Comparison of ENCODE assay signal across 7 mouse cellular contexts in the genomic region with DNA sequence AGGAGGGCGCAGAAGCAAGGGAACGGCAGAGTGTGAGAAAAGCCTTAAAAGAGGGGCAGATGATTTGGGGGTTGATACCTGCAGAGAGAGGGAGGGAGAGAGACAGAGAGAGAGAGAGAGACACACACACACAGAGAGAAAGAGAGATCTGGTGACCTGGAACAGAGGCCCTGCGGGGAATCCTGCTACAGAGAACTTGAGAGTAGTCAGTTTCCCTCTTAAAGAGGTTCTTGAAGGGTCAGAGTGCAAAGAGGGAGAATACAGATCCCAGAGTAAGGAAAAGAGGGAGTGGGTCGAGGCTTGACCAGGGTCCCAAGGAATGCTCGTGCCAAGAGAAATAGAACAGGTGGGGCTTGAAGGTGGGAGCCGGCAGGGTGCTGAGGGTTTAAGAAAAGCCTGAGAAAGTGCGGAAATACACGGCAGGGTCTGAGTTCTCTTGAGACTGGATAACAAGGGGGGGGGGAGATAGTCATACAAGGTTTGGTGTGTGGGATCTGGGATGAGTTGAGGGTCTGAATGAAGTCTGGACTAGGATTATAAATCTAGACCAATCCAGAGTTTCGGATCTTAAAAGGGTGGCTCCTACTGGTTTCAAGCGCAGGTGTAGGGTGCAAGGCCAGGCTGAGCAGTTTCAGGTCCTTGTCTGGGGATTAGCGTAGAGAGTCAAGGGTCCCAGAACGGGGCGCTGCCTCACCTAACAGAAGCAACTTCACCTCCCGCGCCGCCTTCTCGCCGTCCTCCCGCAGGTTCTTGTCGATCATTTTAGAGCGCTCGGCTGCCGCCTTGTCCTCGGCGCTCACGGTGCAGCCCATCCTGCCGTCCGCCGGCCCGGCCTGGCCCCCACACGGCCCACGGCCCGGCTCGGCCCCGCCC. TPM values are rescaled to one million over a fixed set of nuclear protein-coding genes. Genes with fewer than 3 reads are reported as not detected.
DNase-seq lines count a peak whose midpoint lies in the region; ATAC-seq lines count a peak whose summit lies in the region.

No protein-coding gene starts in this region.

- H3K9ac ChIP-seq in embryonic facial prominence, embryonic 13.5 days: peak overlapping the region; percentile 93
- peak overlapping the region; percentile 93 for H3K9ac ChIP-seq in neural tube, embryonic 12.5 days

- peaks cover 11% of the 10 kb centered on the region for H3K27me3 ChIP-seq in megakaryocyte, embryonic 14.5 days (replicated peaks)
- H3K27me3 ChIP-seq in embryonic facial prominence, embryonic 13.5 days: no peaks in the 10 kb centered on the region
- H3K27me3 ChIP-seq in neural tube, embryonic 12.5 days (replicated peaks): no peaks in the 10 kb centered on the region

- WGBS in embryonic facial prominence, embryonic 13.5 days: under 1% methylated on average over 35 of the region's 35 CpGs
- WGBS in neural tube, embryonic 12.5 days: under 1% methylated on average over 35 of the region's 35 CpGs

- H3K4me2 ChIP-seq in embryonic facial prominence, embryonic 13.5 days: peak overlapping the region; percentile 99
- H3K4me2 ChIP-seq in neural tube, embryonic 12.5 days (replicated peaks): peak overlapping the region; percentile 99

- H3K36me3 ChIP-seq in megakaryocyte, embryonic 14.5 days (replicated peaks; ENCODE audit: low read length): peaks cover 31% of the 10 kb centered on the region
- H3K36me3 ChIP-seq in embryonic facial prominence, embryonic 13.5 days: peaks cover 6% of the 10 kb centered on the region; the same call in 1 of the 2 replicates
- no peaks in the 10 kb centered on the region for H3K36me3 ChIP-seq in neural tube, embryonic 12.5 days

- ATAC-seq in megakaryocyte, adult 5-6 weeks (ENCODE audit: poor library complexity, severe bottlenecking): no peak
- ATAC-seq in embryonic facial prominence, embryonic 13.5 days (ENCODE audit: insufficient number of reproducible peaks, insufficient read depth, low FRiP score, low TSS enrichment, low read depth): no peak
- ATAC-seq in neural tube, embryonic 12.5 days (ENCODE audit: low FRiP score, low read depth): no peak

- H3K27ac ChIP-seq in embryonic facial prominence, embryonic 13.5 days: peak overlapping the region; percentile 91
- H3K27ac ChIP-seq in neural tube, embryonic 12.5 days: peak overlapping the region; percentile 96

- peak overlapping the region; percentile 99 for H3K4me3 ChIP-seq in megakaryocyte, embryonic 14.5 days (replicated peaks)
- peak overlapping the region; percentile 84 for H3K4me3 ChIP-seq in embryonic facial prominence, embryonic 13.5 days
- peak overlapping the region; percentile 90 for H3K4me3 ChIP-seq in neural tube, embryonic 12.5 days

- peaks cover 61% of the 10 kb centered on the region for H3K4me1 ChIP-seq in megakaryocyte, embryonic 14.5 days
- H3K4me1 ChIP-seq in embryonic facial prominence, embryonic 13.5 days: peaks cover 56% of the 10 kb centered on the region
- peaks cover 74% of the 10 kb centered on the region for H3K4me1 ChIP-seq in neural tube, embryonic 12.5 days

- peak; percentile 56 for DNase-seq in induced T-regulatory cell, adult 2 months (ENCODE audit: low read depth)
- DNase-seq in layer of hippocampus, postnatal 25 days (ENCODE audit: extremely low spot score in 1 of 2, low spot score in 1 of 2): no peak
- no peak for DNase-seq in frontal cortex, postnatal 14 days (ENCODE audit: low spot score in 2 of 2)

- no peaks in the 10 kb centered on the region for H3K9me3 ChIP-seq in megakaryocyte, embryonic 14.5 days
- H3K9me3 ChIP-seq in embryonic facial prominence, embryonic 13.5 days: no peaks in the 10 kb centered on the region
- no peaks in the 10 kb centered on the region for H3K9me3 ChIP-seq in neural tube, embryonic 12.5 days

RNA-seq across cellular contexts. Expression of a gene that starts 0.5 kb away (rescaled TPM):
- 1,319 and 1,886 TPM in 2 replicates for polyA plus RNA-seq in megakaryocyte, embryonic 14.5 days (2012; ENCODE audit: insufficient read depth, low replicate concordance)
- 749 and 768 TPM in 2 replicates for total RNA-seq in megakaryocyte, adult 5-6 weeks (2015)
- 859 and 871 TPM in 2 replicates for total RNA-seq in megakaryocyte, adult 5-6 weeks (2017)
- polyA plus RNA-seq in embryonic facial prominence, embryonic 13.5 days (2015; fragmentation: Nextera tagmentation; extraction: Ambion mirVana): 446 and 470 TPM in 2 replicates
- 465 and 488 TPM in 2 replicates for polyA plus RNA-seq in neural tube, embryonic 12.5 days (2016; fragmentation: Nextera tagmentation; extraction: Ambion mirVana)
- 100 to 1,000 TPM; 208 to 223 TPM for total RNA-seq in layer of hippocampus, postnatal 25 days (2021)

RNA-seq across cellular contexts. Expression of a gene that starts 25.6 kb away (rescaled TPM):
- polyA plus RNA-seq in megakaryocyte, embryonic 14.5 days (2012; ENCODE audit: insufficient read depth, low replicate concordance): not detected in 2 replicates
- total RNA-seq in megakaryocyte, adult 5-6 weeks (2015): not detected in 2 replicates
- total RNA-seq in megakaryocyte, adult 5-6 weeks (2017): 0.08 TPM in 1 of 2 replicates, not detected in the other
- 8.4 and 8.6 TPM in 2 replicates for polyA plus RNA-seq in embryonic facial prominence, embryonic 13.5 days (2015; fragmentation: Nextera tagmentation; extraction: Ambion mirVana)
- polyA plus RNA-seq in neural tube, embryonic 12.5 days (2016; fragmentation: Nextera tagmentation; extraction: Ambion mirVana): 4.7 and 4.8 TPM in 2 replicates
- total RNA-seq in layer of hippocampus, postnatal 25 days (2021): 1 to 10 TPM; 2.2 to 2.7 TPM

RNA-seq across cellular contexts. Expression of a gene that starts 34.7 kb away (rescaled TPM):
- not detected in 2 replicates for polyA plus RNA-seq in megakaryocyte, embryonic 14.5 days (2012; ENCODE audit: insufficient read depth, low replicate concordance)
- total RNA-seq in megakaryocyte, adult 5-6 weeks (2015): not detected in 2 replicates
- not detected in 2 replicates for total RNA-seq in megakaryocyte, adult 5-6 weeks (2017)
- 3.4 and 4.1 TPM in 2 replicates for polyA plus RNA-seq in embryonic facial prominence, embryonic 13.5 days (2015; fragmentation: Nextera tagmentation; extraction: Ambion mirVana)
- 12.8 and 14.1 TPM in 2 replicates for polyA plus RNA-seq in neural tube, embryonic 12.5 days (2016; fragmentation: Nextera tagmentation; extraction: Ambion mirVana)
- total RNA-seq in layer of hippocampus, postnatal 25 days (2021): 10 to 100 TPM; 57.8 to 66.2 TPM

RNA-seq across cellular contexts. Expression of a gene that starts 44.9 kb away (rescaled TPM):
- polyA plus RNA-seq in megakaryocyte, embryonic 14.5 days (2012; ENCODE audit: insufficient read depth, low replicate concordance): not detected in 2 replicates
- not detected in 2 replicates for total RNA-seq in megakaryocyte, adult 5-6 weeks (2015)
- total RNA-seq in megakaryocyte, adult 5-6 weeks (2017): not detected in 2 replicates
- polyA plus RNA-seq in embryonic facial prominence, embryonic 13.5 days (2015; fragmentation: Nextera tagmentation; extraction: Ambion mirVana): 1.2 and 2.0 TPM in 2 replicates
- polyA plus RNA-seq in neural tube, embryonic 12.5 days (2016; fragmentation: Nextera tagmentation; extraction: Ambion mirVana): 1.3 and 2.3 TPM in 2 replicates
- total RNA-seq in layer of hippocampus, postnatal 25 days (2021): not detected

RNA-seq across cellular contexts. Expression of a gene that starts 47.2 kb away (rescaled TPM):
- 32.1 and 34.9 TPM in 2 replicates for polyA plus RNA-seq in megakaryocyte, embryonic 14.5 days (2012; ENCODE audit: insufficient read depth, low replicate concordance)
- total RNA-seq in megakaryocyte, adult 5-6 weeks (2015): 6.8 and 11.1 TPM in 2 replicates
- 8.7 and 9.9 TPM in 2 replicates for total RNA-seq in megakaryocyte, adult 5-6 weeks (2017)
- 39.3 and 54.2 TPM in 2 replicates for polyA plus RNA-seq in embryonic facial prominence, embryonic 13.5 days (2015; fragmentation: Nextera tagmentation; extraction: Ambion mirVana)
- polyA plus RNA-seq in neural tube, embryonic 12.5 days (2016; fragmentation: Nextera tagmentation; extraction: Ambion mirVana): 20.6 and 23.3 TPM in 2 replicates
- 10 to 100 TPM; 11.8 to 16.8 TPM for total RNA-seq in layer of hippocampus, postnatal 25 days (2021)
